Mouse (Mus musculus) right cerebral cortex, postnatal 14 days (tissue): ENCODE measurements around the gene Prss57.

Experiments used
- DNase-seq: peaks from one replicate; pipeline ENCODE4 v3.0.0; 2022

Prss57 gene

GRCm38 (mm10) chr10:79806972-79807371, 16.2 kb upstream of the Prss57 start:
- no peak for DNase-seq

- DNase-seq, result no peak
Measured at GRCm38 (mm10) chr10:79806331-79806730, 15.6 kb upstream of the Prss57 start.

- no peak for DNase-seq
Measured at GRCm38 (mm10) chr10:79805636-79806035, 14.9 kb upstream of the Prss57 start.

- DNase-seq, result peak; percentile 95
Measured at GRCm38 (mm10) chr10:79803716-79804323, 13.1 kb upstream of the Prss57 start.

- peak; percentile 57 for DNase-seq
Measured at GRCm38 (mm10) chr10:79802331-79802971, 11.7 kb upstream of the Prss57 start.

- no peak for DNase-seq
Measured at GRCm38 (mm10) chr10:79801837-79802236, 11.1 kb upstream of the Prss57 start.

- DNase-seq, result no peak
Measured at GRCm38 (mm10) chr10:79800508-79800907, 9.7 kb upstream of the Prss57 start.

- no peak for DNase-seq
Measured at GRCm38 (mm10) chr10:79798289-79798928, 7.6 kb upstream of the Prss57 start.

GRCm38 (mm10) chr10:79797326-79797725, 6.6 kb upstream of the Prss57 start:
- no peak for DNase-seq

- no peak for DNase-seq
Measured at GRCm38 (mm10) chr10:79795905-79796304, 5.1 kb upstream of the Prss57 start.

- no peak for DNase-seq
Measured at GRCm38 (mm10) chr10:79794491-79794931, 3.8 kb upstream of the Prss57 start.

GRCm38 (mm10) chr10:79793738-79794490, 3.2 kb upstream of the Prss57 start:
- no peak for DNase-seq

- DNase-seq, result peak; percentile 90
Measured at GRCm38 (mm10) chr10:79793051-79793737, 2.4 kb upstream of the Prss57 start, which contains the start of gene Palm. Gene Palm (plus strand): TSS chr10:79793572.

GRCm38 (mm10) chr10:79792339-79793040, 1.7 kb upstream of the Prss57 start:
- DNase-seq, result no peak

GRCm38 (mm10) chr10:79789581-79789980, 1.2 kb downstream of the Prss57 start:
- no peak for DNase-seq

- peak; percentile 74 for DNase-seq
Measured at GRCm38 (mm10) chr10:79788386-79789158, 2.2 kb downstream of the Prss57 start.

GRCm38 (mm10) chr10:79783920-79784800, 6.6 kb downstream of the Prss57 start:
- no peak for DNase-seq

GRCm38 (mm10) chr10:79783050-79783449, 7.7 kb downstream of the Prss57 start:
- no peak for DNase-seq

GRCm38 (mm10) chr10:79781956-79782355, 8.8 kb downstream of the Prss57 start:
- no peak for DNase-seq

GRCm38 (mm10) chr10:79781139-79781538, 9.6 kb downstream of the Prss57 start:
- no peak for DNase-seq
